Mouse (Mus musculus): ENCODE results near the gene Gpc6.

DNA sequence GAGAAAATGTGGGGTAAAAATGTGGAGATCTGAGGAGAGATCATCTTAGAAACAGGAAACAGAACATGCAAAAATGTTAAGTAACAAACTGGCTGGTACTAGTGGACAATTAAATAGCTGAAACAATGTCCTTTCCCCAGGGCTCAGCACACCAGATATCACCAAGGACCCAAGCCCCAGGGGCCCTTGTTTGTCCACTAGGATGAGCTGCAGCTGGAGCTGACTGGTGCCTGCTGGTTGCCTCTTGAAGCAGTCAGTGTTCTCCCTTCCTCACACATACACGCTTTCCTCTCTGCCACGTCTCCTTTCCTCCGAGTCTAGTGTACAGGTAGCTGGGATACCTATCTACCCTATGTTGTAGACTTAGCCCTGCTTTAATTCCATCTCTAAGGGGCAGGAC is 320.5 kb downstream of the Gpc6 start:
- TF ChIP-seq CTCF (IDR thresholded peaks at IDR 0.05; ENCODE audit: low read depth) = no peak
- TF ChIP-seq EP300 (IDR thresholded peaks at IDR 0.05; ENCODE audit: low read depth) = no peak

Data from heart, postnatal 0 days (tissue).